15 mouse cellular contexts compared by ENCODE assay signal in genomic region chr2:104988974-104989373, GRCm38 (mm10).
"Had no signal": no experiment of that assay in that cellular context is flagged by ENCODE, and none has a peak within 500 bp of the region (broad histone marks: within the 10 kb centered on the region; RNA-seq: fewer than 3 reads in every experiment).

No protein-coding gene starts in this region.

- H3K36me3 ChIP-seq: intestine, embryonic 15.5 days; liver, embryonic 13.5 days; neural tube, embryonic 15.5 days had no signal

- H3K9ac ChIP-seq: intestine, embryonic 15.5 days; liver, embryonic 13.5 days; neural tube, embryonic 12.5 days; neural tube, embryonic 15.5 days had no signal

- H3K4me2 ChIP-seq: intestine, embryonic 15.5 days; liver, embryonic 13.5 days; midbrain, embryonic 11.5 days; neural tube, embryonic 12.5 days; neural tube, embryonic 15.5 days had no signal

- H3K9me3 ChIP-seq: intestine, embryonic 15.5 days; liver, embryonic 13.5 days; neural tube, embryonic 12.5 days; neural tube, embryonic 15.5 days had no signal

- H3K4me1 ChIP-seq: intestine, embryonic 15.5 days; liver, embryonic 13.5 days; neural tube, embryonic 12.5 days; neural tube, embryonic 15.5 days had no signal

- ATAC-seq: intestine, embryonic 15.5 days had no signal

- H3K27me3 ChIP-seq: intestine, embryonic 15.5 days; liver, embryonic 13.5 days; neural tube, embryonic 12.5 days; neural tube, embryonic 15.5 days had no signal

- DNase-seq: kidney, adult 11 months; liver, embryonic 13.5 days; lung, adult 2 months; lung, postnatal 14 days; lung, postnatal 4 days; midbrain, embryonic 14.5 days; retina, postnatal 1 day; right cerebral cortex, postnatal 25 days; spleen, adult 18-20 months; thymus, adult 18-20 months; thymus, postnatal 36 days had no signal

- H3K4me3 ChIP-seq: intestine, embryonic 15.5 days; liver, embryonic 13.5 days; neural tube, embryonic 12.5 days; neural tube, embryonic 15.5 days had no signal

- H3K27ac ChIP-seq: intestine, embryonic 15.5 days; liver, embryonic 13.5 days; neural tube, embryonic 12.5 days; neural tube, embryonic 15.5 days had no signal
